Mouse (Mus musculus) gonadal fat pad, adult 2 months (tissue): Measurements from ENCODE around the gene Spata17. TPM values are rescaled to one million over a fixed set of nuclear protein-coding genes. Genes with fewer than 3 reads are reported as not detected.

Experiments used
- DNase-seq: peaks from one replicate; pipeline ENCODE4 v3.0.0-alpha.2; 2012; ENCODE audit warnings: low read depth
- polyA plus RNA-seq: library from polyadenylated mRNA; depleted of rRNA; stranded (reverse); fragments of >200 nt; gene quantifications from 2 replicates; pipeline ENCODE4 v1.2.3, GENCODE M21; 2012; rRNA removed

The Spata17 gene
- polyA plus RNA-seq, 1 experiment, result 1.8 TPM

- no peak for DNase-seq
Observed at GRCm38 (mm10) chr1:187004306-187004705, 211.0 kb downstream of the Spata17 start.

DNA sequence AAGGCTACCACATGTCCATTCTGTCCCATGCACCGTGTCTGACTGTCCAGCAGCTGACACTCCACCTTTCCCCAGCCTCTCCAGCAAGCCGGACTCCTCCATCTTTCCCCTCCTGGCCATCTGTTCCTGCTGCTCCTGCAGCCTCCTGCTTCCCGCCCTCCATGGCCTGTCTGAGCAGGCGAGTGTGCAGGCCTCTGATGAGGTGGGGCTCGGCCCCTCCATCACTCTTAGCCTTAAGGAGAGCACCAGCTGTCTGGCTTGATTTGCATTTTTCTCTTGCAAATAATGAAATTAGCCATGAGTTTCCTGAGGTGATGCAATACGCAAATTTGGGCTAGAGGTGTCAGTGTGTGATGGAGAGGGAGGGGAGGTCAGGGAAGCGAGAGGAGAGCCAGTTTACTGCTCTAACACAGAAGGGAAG is 211.8 kb downstream of the Spata17 start:
- no peak for DNase-seq

DNA sequence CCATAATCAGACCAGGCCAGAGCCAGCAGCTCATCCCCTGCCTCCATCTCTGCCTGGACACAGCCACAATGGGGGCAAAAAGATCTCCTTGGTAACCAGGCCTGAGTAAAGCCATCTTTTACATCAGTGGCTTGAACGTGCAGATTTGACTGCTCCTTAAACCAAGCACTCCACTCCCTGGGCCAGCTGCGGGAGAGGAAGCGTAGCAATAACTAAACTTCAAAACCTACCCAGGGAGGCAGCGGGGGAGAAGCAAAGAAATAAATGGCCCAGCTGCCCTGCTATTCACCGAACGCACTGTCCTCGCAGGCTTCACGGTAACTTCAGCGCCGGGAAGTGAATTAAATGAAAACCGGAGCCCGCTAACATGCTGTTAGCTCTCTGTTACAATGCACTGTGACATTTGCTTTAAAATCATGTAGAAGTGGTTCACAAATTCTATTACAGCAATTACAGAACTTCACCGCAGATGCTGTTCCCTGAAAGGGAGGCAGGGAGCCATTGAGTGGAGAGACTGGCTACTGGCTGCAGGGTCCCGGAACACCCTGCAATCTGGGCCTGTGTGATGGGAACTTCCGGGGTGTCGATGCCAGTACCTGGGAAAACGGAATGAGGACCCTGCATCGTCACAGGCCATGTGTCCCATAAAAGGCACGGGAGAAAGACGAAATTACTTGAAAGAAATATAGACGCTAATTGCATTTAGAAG is 217.5 kb downstream of the Spata17 start:
- no peak for DNase-seq

Other genes starting within 250 kb of the Spata17 start
- 0.20 and 0.29 TPM in 2 replicates for gene D1Pas1, start 248.0 kb downstream of the Spata17 start, polyA plus RNA-seq
- gene Gpatch2, start within 50 bp of the Spata17 start, polyA plus RNA-seq, result 10.7 and 10.9 TPM in 2 replicates